Mouse (Mus musculus): Measurements from ENCODE around the gene Alpk1.

Alpk1 gene

DNA sequence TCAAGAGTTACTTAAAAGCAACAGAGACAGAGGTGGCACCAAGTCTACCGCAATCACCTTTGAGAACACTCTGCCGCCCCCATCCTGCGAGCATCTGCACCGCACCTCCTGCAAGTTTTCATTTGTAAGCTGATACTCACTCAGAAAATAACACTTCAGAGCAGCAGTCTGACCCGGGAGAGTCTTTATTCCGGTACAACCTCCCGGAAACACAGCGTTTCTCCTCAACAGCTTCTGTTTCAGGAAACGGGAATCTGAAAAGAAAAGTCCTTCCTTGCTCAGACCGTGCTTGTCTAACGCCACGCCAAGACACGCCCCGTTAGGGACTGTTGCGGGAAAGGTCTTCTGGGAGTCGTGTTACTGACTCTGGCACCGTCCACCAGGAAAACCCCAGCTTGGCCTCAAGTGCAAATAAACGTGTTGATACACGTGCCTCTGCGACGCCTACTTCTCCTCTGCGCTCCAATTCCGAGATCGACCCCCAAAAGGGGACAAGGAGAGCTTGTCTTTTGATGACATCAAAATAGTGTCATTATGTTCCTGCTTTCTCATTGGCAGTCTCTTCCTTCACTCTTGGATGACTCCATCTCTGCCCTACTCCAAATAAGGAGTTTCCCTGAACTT, at the start of gene Alpk1:
TSS of gene Alpk1 (minus strand) at position 507 of the 624 bp plus-strand sequence.
- peak; percentile 92 for DNase-seq

- peak; percentile 56 for DNase-seq
Measured at GRCm38 (mm10) chr3:127827123-127827522, 46.8 kb upstream of the Alpk1 start.

DNA sequence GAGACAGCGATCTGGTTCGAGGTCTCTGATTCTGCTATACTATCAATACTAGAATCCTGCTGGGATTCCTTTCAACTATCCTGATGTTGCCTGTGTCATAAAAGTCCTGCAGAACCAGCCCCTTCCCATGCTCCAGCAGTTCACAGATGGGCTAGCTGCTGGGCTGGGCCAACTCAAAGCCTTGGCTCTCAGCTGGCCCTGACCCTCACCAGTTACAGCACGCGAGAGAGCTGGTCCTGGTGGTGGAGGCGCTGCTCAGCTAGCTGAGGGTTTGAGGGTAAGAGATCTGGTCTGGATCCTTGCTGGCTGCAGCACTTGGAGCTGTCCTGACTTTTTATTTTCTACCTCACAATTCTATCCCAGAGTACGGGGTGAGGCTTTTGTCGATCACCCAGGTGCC, 46.2 kb upstream of the Alpk1 start:
- no peak for DNase-seq

GRCm38 (mm10) chr3:127823886-127824863, 43.8 kb upstream of the Alpk1 start:
- peak; percentile 13 for DNase-seq

- DNase-seq, result no peak
Measured at GRCm38 (mm10) chr3:127821209-127821608, 40.9 kb upstream of the Alpk1 start.

DNA sequence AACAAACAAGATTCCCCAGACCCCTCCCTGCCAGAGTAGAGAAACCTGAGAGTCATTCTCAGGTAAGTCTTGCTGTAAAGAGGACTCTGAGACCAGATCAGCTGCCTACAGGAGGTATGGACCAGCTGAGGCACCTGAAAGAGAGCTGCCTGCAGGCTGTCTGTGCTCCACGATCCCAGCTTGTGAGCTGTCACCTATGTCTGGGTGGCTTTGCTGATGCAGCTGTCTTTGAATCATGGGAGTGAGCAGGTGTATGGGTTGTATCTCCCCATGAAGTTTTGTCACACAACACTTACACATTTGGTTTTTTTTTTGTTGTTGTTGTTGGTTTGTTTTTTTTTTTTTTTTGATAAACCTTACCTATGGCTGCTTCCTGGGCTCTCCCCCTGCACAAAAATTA, 40.1 kb upstream of the Alpk1 start:
- no peak for DNase-seq

DNA sequence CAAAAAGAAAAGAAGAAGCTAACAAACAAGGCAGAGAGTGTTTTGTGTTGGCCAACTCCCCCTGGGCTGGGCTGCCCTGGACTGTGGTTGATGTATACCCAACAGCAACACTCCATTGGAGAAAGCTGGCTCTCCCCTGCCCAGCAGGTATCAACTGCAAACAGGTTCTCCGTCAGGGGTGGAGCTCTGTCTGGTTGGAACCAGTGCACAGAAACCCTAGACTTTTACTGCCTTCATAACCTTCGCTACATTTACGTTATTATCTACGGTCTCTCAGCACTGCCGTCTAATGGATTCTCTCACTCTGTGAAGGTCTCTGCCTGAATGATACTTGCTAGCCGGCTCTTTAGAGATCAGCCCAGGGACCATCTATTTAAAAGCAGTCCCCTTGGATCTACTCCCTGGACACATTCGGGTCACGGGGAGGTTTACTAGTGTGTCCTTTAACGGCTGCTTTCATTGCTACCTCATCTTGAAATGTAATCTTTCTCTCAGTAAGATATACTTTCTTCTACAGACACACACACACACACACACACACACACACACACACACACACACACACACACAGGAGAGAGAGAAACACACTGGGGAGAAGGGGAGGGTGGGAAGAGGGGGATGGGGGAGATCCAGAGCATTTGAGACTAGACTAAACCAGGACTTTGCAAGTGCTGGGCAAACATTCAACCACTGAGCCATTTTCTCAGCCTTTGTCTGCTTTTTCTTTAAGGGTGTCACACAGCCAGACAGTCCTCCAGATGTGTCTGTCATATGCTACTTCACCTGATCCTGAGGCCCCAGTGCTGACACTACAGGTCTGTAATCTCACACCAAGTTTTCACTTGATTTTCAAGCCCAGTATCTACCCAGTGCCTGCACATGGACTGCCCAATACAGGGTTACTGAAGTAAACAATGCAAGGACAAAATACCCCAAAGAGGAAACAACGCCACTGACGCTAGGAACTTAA, 38.7 kb upstream of the Alpk1 start:
- no peak for DNase-seq

DNA sequence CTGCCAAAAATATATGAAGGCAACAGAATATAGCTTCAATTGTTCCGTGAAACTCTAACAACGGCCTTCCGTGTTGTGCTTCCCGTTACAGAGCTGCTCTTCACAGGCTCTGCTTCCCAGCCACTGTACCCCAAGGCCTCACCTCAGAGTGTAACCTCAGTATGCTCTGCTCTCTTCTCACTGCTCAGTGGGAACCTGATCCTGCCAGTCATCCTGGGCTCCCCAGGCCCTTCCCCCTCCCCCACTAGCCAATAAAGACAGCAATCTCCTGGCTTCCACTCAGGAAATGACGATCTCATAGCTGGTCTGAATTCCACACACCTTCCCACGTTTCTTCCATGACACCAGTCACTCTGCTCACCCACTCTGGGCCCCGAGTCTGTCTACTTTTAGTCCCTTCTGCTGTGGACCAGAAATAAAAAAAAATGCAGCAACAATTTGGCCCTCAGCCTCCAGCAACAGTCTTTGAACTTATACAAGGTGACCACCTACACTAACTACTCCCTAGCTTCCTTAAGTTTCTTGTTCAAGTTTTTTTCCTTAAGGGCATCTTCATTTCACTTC, 36.9 kb upstream of the Alpk1 start:
- DNase-seq, result no peak

DNA sequence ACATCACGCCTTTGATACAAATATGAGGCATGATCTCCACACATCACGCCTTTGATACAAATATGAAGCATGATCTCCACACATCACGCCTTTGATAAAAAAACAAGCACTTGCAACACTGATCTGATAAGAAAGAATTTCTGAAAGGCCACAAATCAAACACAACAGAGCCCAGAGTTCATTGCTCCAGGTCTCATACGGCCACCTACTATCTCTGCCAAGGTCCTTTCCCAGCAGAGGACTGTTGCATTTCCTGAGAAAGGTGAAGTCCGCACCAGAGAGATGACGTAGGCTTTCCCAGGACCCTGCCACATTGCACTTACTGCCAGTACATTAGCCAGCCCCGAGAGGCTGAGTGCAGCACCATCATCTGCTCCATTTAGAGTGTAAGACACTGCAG, 28.8 kb upstream of the Alpk1 start:
- DNase-seq, result no peak

- no peak for DNase-seq
Measured at GRCm38 (mm10) chr3:127807846-127808245, 27.5 kb upstream of the Alpk1 start.

DNA sequence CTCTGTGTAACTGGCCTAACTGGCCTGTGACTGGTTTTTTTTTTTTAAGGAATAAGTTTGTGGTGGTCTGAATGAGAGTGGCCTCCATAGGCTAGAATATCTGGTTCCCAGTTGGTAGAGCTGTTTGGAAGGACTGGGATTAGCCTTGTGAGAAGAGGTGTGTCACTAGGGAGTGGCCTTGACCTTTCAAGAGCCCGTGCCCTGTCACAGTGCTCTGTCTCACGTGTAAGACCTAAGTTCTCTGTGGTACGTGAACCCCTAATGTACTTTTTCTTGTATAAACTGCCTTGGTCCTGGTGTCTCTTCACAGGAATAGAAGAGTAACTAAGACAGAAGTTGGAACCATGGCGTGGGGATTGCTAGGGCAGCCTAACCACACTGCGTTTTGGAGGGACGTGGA, 25.7 kb upstream of the Alpk1 start:
- no peak for DNase-seq

DNA sequence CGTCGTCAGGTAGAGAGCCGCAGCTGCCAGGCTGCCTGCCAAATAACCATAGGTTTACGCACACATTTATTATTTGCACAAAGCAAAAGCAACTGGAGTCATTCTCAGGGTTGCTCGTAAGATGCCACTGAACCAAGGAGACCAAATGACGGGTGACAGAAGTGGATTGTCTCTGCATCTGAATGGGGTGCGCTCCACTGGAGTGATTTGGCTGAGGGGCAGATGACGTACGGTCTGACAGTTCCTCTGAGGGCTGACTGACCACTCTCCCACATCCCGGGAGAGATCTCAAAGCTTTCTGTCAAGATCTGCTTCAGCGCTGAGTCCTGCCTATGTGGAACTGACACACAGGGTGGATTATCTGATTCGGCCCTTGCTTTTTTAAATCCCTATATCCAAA, 24.7 kb upstream of the Alpk1 start:
- DNase-seq, result no peak

GRCm38 (mm10) chr3:127804439-127804838, 24.1 kb upstream of the Alpk1 start:
- no peak for DNase-seq

DNA sequence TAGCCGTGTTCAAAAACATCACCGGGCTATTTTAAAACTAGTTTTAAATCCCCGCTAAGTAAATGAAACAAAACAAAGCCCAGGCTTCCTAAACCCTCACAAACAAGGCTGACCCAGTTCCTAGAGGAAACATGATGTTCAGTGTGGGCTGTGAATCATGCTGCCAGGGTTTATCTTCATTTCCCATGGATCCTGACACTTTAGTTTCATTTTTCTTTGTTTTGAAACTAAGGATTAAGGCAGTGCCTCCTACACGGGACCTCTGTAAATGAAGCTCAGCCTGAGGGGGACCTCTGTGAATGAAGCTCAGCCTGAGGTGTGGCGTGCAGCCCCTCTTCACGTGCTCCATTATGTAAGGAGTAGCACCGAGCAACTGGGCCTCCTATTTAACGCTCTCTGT, 22.5 kb upstream of the Alpk1 start:
- DNase-seq, result no peak

- no peak for DNase-seq
Measured at GRCm38 (mm10) chr3:127801162-127801561, 20.8 kb upstream of the Alpk1 start.

GRCm38 (mm10) chr3:127796271-127796670, 15.9 kb upstream of the Alpk1 start:
- DNase-seq, result no peak

- DNase-seq, result no peak
Measured at GRCm38 (mm10) chr3:127795762-127796161, 15.4 kb upstream of the Alpk1 start.

GRCm38 (mm10) chr3:127793022-127793421, 12.7 kb upstream of the Alpk1 start:
- no peak for DNase-seq

- no peak for DNase-seq
Measured at GRCm38 (mm10) chr3:127791595-127792561, 11.6 kb upstream of the Alpk1 start.

- no peak for DNase-seq
Measured at GRCm38 (mm10) chr3:127791056-127791483, 10.7 kb upstream of the Alpk1 start.

All from lung, postnatal 36 days (tissue).